Mouse (Mus musculus): ENCODE results near the gene Gng12.
"Not testable (repeated sequence)": the region's sequence is repeated elsewhere in the genome, so short reads cannot be mapped to it uniquely, and the experiment has no call there.

Gng12 gene

DNA sequence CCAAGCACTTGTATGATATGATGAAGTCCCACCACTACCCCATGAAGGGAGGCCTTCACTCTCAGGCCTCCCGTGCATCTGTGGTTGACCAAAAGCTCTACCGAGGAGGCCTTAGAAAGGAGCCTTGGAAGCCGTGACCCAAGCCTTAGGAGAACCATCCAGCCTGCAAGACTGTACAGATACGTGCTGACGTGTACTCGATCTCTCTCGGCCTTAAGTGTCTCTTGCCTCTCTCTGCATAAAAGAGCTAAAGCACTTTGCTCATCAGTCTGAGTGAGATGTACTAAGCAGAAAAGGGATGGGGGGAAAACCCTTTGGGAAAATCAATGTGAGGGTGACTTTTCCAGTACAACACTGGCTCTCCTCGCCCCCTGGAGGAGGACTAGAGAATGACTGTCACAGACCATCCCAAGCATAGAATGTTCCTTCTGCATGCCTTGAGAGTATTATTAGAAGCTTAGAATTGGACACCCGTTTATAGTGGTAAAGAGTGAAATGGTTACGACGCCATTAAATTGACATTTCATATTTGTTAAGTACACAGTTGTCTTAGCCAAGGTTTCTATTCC lies 59.0 kb downstream of the Gng12 start:
- DNase-seq (ENCODE audit: low read depth) = no peak

DNA sequence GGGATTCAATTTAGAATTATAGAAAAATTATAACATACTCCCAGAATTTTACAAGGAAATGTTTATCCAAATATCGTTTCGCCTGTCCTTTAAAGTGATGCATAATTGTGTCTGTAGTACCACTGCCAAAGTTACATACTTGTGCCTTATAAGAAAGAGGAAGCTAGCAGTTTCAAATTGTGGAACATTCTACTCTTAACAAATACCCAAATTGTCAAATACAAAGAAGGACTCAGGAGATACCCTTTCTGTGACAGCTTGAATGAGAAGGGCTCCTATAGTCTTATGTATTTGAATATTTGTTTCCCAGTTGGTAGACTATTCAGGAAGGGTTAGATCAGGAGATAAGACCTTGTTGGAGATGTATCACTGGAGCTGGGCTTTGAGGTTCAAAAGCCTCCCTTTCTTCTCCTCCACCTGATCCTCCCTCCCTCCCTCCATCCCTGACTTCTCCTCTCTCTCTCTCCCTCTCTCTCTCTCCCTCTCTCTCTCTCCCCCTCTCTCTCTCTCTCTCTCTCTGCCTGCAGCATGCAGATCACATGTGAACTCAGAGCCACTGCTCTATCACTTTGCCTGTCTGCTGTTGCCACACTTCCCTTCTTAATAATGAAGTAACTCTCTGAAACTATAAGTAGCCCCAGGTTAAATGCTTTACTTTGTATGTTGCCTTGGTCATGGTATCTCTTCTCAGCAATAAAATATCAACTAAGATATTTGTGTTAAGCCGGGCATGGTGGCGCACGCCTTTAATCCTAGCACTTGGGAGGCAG lies 62.5 kb downstream of the Gng12 start:
- no peak for DNase-seq (ENCODE audit: low read depth)

DNA sequence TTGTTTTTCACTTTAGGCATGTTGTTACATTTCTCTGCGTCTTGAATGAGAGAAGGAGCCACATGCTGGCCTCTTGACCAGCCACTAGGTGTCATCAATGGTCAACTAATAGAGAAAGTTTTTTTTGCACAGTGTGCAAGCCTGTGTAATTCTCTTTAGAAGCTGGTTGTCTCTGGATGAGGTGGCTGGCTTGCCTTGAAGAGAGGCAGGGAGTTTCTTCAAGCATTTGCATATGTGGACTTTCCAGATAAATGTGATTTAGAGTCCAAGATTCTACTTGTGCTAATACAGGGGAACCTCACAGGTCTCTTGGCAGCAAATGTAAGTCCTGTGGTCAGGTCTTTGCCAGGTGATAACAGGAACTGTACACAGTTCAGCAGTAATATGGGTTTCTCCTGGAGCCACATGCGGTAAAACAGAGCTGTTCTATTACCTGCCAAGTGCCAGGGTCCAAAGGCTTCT lies 66.4 kb downstream of the Gng12 start:
- DNase-seq (ENCODE audit: low read depth) = peak; percentile 63

DNA sequence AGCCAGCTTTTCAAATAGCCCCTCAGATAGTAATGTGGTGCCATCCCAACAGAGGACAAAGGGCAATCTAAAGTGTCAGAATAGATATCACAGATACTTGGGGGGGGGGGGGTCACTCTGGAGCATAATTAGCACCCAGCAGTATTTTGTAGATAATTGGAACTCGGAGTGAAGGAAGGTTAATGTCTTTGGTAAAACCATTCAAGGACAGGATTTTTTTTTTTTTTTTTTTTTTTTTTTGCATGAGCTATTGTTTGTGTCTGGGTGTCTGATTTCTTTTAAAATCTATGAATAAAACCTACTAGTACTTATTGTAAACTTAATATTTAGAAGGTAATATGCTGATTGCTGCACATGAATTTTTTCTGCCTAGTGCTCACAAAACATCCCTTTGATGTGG lies 66.9 kb downstream of the Gng12 start:
- DNase-seq (ENCODE audit: low read depth) = no peak

DNA sequence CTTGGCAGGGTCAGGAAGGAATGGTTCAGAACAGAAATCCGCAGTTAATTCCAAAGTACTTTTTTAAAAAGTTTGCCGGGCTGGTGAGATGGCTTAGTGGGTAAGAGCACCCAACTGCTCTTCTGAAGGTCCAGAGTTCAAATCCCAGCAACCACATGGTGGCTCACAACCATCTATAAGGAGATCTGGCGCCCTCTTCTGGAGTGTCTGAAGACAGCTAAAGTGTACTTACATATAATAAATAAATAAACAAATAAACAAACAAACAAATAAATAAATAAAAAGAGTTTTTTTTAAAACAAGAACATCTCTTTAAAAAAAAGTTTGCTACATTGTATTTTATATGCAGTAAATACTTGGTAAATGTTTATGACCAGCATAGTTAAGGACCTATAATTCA lies 67.5 kb downstream of the Gng12 start:
- not testable (repeated sequence) for DNase-seq (ENCODE audit: low read depth)

DNA sequence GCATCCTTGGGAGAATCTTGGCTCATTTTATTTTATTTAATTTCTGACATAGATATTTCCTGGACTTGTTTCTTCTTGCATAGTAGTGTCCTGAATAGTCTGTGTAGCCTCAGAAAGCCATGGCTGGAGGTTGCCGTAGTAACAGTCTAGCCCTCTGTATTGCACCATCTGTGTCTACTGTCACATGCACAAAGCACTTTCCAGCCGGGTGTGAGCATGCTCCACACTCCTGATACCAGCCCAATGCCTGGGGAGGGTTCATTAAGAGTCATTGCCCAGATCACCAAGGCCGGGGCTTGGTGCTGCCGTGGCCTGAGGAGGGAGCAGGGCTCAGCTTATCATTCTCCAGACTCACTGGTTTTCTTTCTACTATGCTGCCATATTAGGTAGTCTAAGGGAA lies 68.0 kb downstream of the Gng12 start:
- peak; percentile 43 for DNase-seq (ENCODE audit: low read depth)

DNA sequence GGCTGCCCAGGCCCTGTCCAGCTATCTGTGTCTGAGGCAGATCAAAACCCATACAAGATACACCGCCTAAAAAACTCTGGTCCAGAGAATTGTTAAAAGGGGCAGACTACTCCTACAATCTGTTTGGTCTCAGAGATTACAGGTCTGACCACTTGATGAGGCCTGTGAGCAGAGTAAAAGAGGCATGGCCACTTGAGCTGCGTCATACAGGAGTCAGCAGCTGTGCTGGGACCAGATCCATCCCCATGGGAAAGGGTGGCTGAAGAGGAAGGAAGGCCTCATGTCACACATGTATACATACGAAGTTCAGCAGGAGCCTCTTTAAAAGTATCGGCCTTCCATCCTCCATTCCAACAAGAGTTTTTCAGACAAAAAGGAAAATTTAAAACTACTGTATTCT lies 69.0 kb downstream of the Gng12 start:
- no peak for DNase-seq (ENCODE audit: low read depth)

DNA sequence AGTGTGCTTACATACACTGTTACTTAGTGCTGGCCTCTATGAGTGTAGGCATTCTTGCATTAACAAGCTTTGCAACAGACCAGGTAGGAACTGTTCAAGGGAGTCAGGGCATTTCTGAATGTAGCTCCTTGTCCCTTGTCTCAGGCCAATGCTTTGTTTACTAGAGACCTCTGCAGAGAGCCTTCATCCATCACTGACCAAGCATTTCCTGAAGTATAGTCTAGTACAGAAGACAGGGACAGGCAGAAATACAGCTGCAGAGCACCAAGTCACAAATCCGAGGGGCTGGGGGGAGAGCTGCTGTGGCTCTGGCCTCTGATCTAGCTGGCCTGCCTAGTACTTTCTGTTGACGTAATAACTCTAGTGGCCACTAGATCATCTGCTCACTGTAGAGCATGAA lies 71.6 kb downstream of the Gng12 start:
- no peak for DNase-seq (ENCODE audit: low read depth)

DNA sequence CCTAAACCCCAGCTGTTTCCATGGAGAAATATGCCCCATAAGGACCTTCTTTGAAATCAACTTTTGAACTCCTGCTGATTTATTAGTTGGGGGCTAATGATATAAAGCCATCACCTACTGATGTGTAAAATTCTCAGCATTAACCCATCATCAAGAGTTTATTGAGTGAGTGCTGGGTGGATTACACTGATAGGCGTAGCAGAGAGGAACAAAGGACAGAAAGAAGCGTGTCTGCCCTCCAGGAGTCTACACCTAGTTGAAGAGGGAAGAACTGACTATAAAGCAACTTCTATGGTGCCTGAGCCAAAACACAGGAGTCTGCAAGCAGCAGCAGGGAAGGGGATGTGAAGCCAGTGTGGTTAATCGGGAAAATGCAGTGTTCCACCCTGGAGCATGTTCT lies 73.2 kb downstream of the Gng12 start:
- no peak for DNase-seq (ENCODE audit: low read depth)

DNA sequence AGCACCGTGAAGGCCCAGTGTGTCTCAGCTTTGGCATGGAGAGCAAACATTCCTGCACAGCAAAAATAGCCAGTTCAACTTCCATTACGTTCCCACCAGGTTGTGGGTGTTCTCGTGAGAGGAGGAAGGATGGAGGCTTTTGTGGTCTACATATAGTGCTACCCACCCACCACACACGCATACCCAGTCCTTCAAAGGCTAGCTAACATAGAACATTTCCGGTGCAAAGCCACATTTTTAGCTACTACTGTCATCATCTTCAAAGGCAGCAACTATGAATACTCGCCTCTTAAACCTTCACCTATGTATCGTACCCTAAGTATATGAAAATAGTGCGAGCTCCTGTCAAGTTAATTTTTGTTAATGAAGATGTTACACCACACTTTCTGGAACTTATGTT lies 76.1 kb downstream of the Gng12 start:
- no peak for DNase-seq (ENCODE audit: low read depth)

DNA sequence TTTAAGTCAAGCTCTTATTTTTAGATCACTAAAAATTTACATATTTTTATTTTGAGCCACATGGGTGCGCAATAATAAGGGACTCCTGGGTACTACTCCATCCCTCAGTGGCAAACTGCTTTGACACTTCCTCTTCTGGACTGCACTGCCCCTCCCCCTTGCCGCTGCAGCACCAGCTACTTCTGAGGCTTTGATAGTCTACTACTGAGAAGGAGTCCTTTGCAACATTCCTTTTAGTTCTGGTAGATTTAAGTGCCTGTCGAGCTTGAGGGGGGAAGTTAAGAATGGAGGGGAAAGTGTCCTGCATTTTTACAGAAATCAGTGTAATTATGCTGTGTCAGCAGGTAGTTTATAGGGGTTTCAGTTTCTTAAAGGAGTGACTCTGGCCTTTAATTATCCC lies 77.0 kb downstream of the Gng12 start:
- no peak for DNase-seq (ENCODE audit: low read depth)

DNA sequence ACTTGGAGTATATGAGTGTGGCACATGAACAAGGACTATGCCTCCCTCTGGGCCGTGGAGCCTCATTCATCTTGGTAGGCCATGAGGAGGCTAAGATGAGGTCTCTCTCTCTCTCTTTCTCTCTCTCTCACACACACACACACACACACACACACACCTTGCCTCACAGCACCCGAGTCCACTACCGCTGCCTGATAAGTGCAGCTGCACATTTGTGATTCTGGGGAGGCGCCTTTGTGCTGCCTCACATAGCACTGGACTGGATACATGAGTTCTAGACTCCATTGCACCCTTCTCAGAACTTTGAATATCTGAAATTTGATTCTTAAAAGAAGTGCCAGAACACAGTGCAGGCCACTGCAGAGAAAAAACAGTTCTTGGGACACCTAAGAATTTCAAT lies 79.3 kb downstream of the Gng12 start:
- DNase-seq (ENCODE audit: low read depth) = no peak

DNA sequence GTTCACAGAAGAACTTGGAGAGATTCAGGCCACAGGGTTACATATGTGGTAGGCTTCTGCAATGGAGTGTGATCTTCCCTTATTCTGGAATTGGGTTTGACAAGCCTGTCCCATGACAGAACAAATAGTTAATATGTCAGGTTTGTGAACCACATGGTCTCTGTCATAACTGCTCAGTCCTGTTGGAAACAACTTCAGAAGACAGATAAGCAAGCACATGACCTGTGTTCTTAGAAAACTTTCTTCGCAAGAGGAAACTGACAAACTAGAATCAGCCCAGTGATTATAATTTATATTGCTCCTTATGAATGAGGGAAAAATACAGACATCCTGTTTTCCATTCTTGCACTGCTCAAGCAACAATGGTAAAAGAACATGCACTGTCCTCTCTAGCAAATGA lies 83.0 kb downstream of the Gng12 start:
- DNase-seq (ENCODE audit: low read depth) = no peak

DNA sequence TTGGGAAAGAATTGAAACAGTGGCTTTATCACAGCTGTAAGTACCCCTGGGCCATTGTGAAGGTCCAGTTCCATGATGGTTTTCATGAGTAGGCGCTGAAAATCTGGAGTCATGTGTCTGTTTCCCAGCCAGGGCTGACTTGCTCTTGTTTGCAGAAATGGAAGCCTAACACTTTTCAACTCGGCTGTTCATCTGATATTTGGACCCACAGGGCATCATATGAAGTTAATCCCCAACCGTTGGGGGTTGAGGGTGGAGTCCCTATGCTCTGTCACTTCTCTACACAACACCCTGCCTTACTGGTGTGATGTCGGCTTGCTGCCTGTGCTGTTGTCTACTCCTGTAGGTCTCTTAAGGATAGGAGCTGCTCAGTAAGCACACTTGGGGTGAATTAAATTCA lies 83.8 kb downstream of the Gng12 start:
- DNase-seq (ENCODE audit: low read depth) = no peak

DNA sequence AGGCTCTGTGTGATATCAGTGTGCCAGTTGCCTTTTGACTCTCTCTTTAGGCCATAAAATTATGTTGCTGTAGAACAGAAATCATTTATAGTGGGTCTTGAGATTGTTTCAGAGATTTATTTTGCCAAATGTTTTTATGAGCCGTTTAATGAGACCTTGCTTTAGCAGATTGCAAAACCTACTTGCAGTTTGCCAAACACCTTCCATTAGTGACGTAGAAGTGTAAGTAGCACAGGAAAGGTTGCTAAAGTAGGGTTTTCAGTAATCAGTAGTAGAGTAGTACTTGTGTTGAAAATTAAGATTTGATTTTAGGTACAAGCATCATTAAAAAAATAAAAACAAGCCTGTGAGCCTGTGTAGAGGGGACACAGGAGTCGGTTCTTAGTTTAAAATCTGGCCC lies 85.2 kb downstream of the Gng12 start:
- DNase-seq (ENCODE audit: low read depth) = no peak

DNA sequence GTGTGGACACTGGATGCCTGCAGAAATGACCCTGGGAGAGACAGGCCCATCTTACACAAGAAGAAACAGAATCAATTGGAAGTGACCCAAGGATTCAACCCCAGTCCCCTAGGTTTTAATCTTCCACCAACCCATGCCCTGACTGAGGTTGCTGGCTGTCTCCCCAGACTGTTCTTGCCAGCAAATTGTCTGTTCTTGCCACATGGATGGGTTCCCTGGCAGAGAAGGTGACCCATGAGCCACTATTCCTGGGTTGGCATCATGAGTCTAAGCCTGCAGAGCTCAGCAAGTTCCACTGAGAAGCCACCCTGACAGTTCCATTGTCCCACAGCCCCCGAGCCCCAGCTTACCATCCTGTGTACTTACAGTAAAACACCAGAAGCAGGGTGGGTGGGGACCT lies 85.7 kb downstream of the Gng12 start:
- DNase-seq (ENCODE audit: low read depth) = no peak

DNA sequence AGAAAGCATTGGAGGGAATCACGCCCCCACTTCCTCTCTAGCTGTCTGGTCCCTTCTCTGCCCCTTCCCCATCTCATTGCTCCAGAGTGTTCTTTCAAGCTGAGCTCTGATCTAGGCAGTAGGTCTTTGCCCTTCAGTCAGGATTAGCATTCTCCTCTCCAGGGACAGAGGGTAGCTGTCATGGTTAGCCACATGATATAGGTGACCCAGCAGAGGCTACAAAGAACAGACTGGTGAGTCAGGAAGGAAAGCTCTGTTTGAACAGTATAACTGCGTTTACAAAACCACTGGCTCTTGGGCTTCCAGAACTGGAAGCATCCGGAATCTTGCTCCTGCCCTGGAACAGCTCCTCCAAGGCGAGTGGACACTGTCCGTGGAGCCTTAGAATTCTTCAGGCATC lies 87.9 kb downstream of the Gng12 start:
- no peak for DNase-seq (ENCODE audit: low read depth)

DNA sequence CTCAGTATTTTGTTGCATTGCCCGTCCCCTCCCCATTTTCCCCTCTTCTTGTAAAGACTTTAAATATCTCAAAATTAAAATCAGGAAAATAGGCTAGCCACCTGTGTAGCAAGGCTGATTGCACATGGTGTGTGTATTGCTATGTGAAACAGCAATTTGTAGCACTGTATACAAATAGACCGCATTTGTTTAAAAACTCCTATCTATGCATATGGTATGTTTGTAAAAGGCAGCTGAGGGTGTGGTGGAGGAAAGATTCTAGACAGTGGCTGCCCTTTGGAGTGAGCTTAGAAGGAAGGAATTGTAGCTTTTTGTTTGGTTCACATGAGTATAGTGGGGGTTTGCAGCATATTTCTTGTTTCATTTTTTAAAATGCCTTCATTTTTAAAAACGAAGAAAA lies 88.5 kb downstream of the Gng12 start:
- DNase-seq (ENCODE audit: low read depth) = no peak

DNA sequence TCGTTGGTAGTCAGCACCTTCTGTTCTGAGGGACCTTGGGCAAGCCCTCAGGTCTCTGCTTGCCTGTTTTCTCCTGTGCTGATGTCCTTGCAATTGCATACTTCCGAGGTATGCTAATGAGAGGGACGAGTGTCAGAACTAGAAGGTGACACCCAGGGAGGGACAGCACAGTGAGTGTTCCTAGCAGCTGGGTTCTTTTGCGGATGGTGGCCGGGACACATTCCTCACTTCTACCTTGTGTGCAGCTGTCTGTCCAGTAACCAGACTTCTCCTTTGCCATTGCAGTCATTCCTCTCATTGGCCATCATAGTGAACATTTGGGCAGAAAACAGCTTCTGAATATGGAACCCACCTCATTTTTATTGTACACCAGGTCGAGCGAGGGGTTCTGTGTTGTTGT lies 89.3 kb downstream of the Gng12 start:
- no peak for DNase-seq (ENCODE audit: low read depth)

DNA sequence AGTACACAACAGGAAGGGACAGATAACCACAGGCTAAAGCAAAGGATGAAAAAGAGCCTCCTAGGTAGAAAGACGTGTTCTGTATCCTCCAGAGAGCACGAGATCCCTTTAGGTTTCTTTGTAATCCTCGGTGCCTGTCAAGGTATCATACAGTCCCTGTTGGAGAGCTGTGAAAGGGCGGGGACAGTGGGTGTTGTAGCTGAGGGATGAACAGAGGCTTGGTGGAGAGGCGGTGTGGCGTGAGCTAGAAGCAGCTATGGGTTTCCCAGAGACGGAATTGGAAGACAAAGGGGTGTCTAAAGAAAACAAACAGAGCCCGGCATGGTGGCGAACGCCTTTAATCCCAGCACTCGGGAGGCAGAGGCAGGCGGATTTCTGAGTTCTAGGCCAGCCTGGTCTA lies 89.9 kb downstream of the Gng12 start:
- no peak for DNase-seq (ENCODE audit: low read depth)

DNA sequence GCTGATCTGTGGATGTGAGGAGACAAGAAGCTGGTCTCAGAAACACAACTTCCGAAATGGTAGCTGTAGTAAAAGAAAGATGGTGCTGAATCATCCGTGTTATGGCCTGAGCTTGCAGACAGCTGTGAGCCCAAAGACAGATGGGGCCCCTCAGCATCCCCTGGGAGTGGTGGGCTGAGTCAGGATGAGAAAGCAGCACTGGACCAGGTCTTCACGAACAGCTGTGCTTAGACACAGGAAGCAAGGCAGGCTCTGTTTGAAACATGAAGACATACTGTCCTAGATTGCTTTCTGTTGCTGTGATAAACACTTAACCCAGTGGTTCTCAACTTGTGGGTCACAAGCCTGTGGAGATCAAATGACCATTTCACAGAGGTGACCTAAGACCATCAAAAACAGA lies 91.4 kb downstream of the Gng12 start:
- DNase-seq (ENCODE audit: low read depth) = no peak

DNA sequence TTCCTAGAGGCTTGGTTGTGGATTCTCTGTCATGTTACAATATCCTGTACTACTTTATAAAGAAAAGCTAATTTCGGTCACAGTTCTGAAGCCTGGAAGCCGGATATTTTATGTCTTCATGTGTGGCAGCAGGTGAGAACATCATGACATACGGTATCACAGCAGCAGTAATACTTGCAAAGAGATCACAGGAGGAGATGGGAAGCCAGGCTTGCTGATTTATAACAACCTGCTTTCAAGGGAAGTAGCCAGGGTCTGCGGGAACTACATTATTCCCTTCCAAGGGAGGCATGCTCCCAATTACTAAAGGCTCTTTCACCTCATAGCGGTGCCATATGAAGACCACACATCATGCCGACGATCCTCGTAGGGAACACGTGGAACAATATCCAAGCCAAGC lies 92.2 kb downstream of the Gng12 start:
- no peak for DNase-seq (ENCODE audit: low read depth)

DNA sequence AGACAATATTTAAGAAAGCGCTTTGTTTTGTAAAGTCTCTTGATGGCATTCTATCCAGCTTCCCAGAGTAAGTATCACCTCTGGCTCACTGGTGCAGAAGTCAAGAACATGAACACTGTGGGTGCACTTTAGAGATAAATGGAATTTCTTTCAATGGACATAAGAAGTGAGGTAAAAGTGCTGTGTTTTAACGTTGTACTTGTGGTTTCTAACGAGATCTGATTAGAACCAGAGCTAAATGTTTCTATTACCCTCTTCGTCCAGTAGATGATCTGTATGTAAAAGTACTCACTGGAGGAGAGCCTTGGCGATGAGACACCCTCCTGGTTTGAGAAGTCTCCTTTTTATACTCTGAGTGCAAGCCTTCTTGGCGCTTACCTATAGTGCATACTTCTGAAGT lies 92.8 kb downstream of the Gng12 start:
- no peak for DNase-seq (ENCODE audit: low read depth)

DNA sequence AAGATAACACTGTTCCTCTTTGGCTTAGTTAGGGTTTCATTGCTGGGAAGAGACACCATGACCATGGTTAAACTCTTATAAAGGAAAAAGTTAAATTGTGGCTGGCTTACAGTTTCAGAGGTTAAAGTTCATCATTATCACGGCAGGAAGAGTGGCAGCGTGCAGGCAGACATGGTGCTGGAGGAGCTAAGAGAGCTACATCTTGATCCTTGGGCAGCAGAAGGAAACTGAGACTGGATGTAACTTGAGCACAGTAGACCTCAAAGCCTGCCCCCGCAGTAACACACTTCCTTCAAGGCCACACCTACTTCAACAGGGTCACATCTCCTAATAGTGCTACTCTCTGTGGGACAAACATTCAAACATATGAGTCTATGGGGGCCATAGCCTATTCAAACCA lies 93.3 kb downstream of the Gng12 start:
- DNase-seq (ENCODE audit: low read depth) = no peak
